Mouse (Mus musculus) stomach, postnatal 0 days (tissue): ENCODE data around the gene Gm28539.

Experiments
- CTCF ChIP-seq: IDR thresholded peaks from 2 replicates; pipeline ENCODE4 v1.5.1; 2016; ENCODE audit warnings: antibody characterized with exemption, low read depth, mild to moderate bottlenecking, moderate library complexity
- EP300 ChIP-seq: optimal IDR thresholded peaks from 2 replicates; pipeline ENCODE3; 2016; ENCODE audit warnings: antibody characterized with exemption

GRCm38 (mm10) chr16:18812385-18812910, 23.9 kb upstream of the Gm28539 start:
- TF ChIP-seq CTCF (no peak), EP300 (peak; percentile 28)
